Mouse (Mus musculus) cerebellum, adult 11 months (tissue): ENCODE measurements around the gene Baat.
"Not testable (repeated sequence)": the region's sequence is repeated elsewhere in the genome, so short reads cannot be mapped to it uniquely, and the experiment has no call there.

Experiments
- DNase-seq: peaks from one replicate; pipeline ENCODE4 v3.0.0; 2022

Gene Baat

GRCm38 (mm10) chr4:49506386-49506785, at the start of gene Baat:
Baat (minus strand) TSS chr4:49506557.
- DNase-seq = no peak

- DNase-seq = no peak
Observed at GRCm38 (mm10) chr4:49553380-49553779, 47.0 kb upstream of the Baat start.

GRCm38 (mm10) chr4:49549383-49549782, 43.0 kb upstream of the Baat start, which contains the start of gene Aldob:
Aldob (minus strand) TSS chr4:49549546.
- DNase-seq = no peak

- no peak for DNase-seq
Observed at GRCm38 (mm10) chr4:49547544-49548219, 41.3 kb upstream of the Baat start.

- DNase-seq = no peak
Observed at GRCm38 (mm10) chr4:49546873-49547543, 40.7 kb upstream of the Baat start.

GRCm38 (mm10) chr4:49546026-49546425, 39.7 kb upstream of the Baat start:
- DNase-seq = no peak

GRCm38 (mm10) chr4:49540966-49541365, 34.6 kb upstream of the Baat start:
- DNase-seq = no peak

- DNase-seq = no peak
Observed at GRCm38 (mm10) chr4:49539665-49540064, 33.3 kb upstream of the Baat start.

- no peak for DNase-seq
Observed at GRCm38 (mm10) chr4:49536671-49537070, 30.3 kb upstream of the Baat start.

GRCm38 (mm10) chr4:49535675-49536294, 29.4 kb upstream of the Baat start:
- no peak for DNase-seq

- DNase-seq = no peak
Observed at GRCm38 (mm10) chr4:49535036-49535435, 28.7 kb upstream of the Baat start.

- DNase-seq = peak; percentile 28
Observed at GRCm38 (mm10) chr4:49522576-49522975, 16.2 kb upstream of the Baat start.

- no peak for DNase-seq
Observed at GRCm38 (mm10) chr4:49521346-49521745, 15.0 kb upstream of the Baat start.

GRCm38 (mm10) chr4:49520572-49521340, 14.4 kb upstream of the Baat start, which contains the start of the genes Mrpl50 and Zfp189:
Mrpl50 (minus strand) TSS chr4:49521093.
Zfp189 (plus strand) TSS chr4:49521176.
- DNase-seq = peak; percentile 91

- DNase-seq = no peak
Observed at GRCm38 (mm10) chr4:49519476-49519875, 13.1 kb upstream of the Baat start.

GRCm38 (mm10) chr4:49514441-49514840, 8.1 kb upstream of the Baat start:
- no peak for DNase-seq

- no peak for DNase-seq
Observed at GRCm38 (mm10) chr4:49512636-49513035, 6.3 kb upstream of the Baat start.

GRCm38 (mm10) chr4:49510236-49510835, 4.0 kb upstream of the Baat start:
- DNase-seq = not testable (repeated sequence)

GRCm38 (mm10) chr4:49509183-49509582, 2.8 kb upstream of the Baat start:
- DNase-seq = no peak

GRCm38 (mm10) chr4:49503563-49503962, 2.8 kb downstream of the Baat start:
- DNase-seq = no peak

- DNase-seq = not testable (repeated sequence)
Observed at GRCm38 (mm10) chr4:49485934-49486650, 20.3 kb downstream of the Baat start.

GRCm38 (mm10) chr4:49485442-49485841, 20.9 kb downstream of the Baat start:
- no peak for DNase-seq
